Mouse (Mus musculus) inflammation-experienced regulatory T-cells (primary cell): ENCODE data around the gene Gm10424. TPM values are rescaled to one million over a fixed set of nuclear protein-coding genes. Genes with fewer than 3 reads are reported as not detected.

ENCODE experiments used
- polyA plus RNA-seq, 2 experiments: library from polyadenylated mRNA; unstranded; fragments of 100-300 nt; shearing (Covaris generic); gene quantifications; one replicate each; pipeline ENCODE4 v1.2.1; 2017

Gm10424 gene
- not detected for polyA plus RNA-seq

GRCm38 (mm10) chr5:95272668-95273067, at the start of gene Gm10424:
Gene Gm10424 (minus strand): TSS chr5:95272768.

DNA sequence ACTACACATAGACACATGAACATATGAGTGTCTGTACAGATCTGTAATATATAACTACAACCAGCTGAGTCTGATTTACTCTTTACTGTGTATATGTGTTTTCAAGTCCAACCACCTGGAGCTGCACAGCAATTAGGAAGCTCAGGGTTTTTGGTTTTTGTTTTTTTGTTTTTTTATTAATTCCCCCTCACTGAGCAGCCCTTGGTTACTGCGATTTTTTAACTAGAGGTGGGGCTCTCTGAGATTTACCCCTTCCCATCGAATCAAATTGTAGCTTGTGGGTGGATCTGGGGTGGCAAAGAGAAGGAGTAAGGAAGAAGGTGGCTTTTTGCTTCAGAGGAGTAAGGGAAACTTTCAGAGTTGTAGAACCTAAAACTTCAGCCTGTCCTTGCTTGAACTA, 33.0 kb upstream of the Gm10424 start, which contains the start of gene Gm3259:
Gene Gm3259, plus strand, starts transcription at position 301 of the 400 bp plus-strand sequence.

Other genes with a start within 250 kb of the Gm10424 start
- gene Gm7942, start 165.8 kb downstream of the Gm10424 start, polyA plus RNA-seq = 1 to 10 TPM in 1 of 2 experiments, not detected in 1; 1.4 TPM
- gene Gm16513, start 90.1 kb downstream of the Gm10424 start, polyA plus RNA-seq = 1 to 10 TPM; 1.6 to 8.0 TPM
- gene Gm3259, start 33.1 kb upstream of the Gm10424 start, polyA plus RNA-seq = 1 to 10 TPM in 1 of 2 experiments, under 1 TPM in 1; 0.16 to 1.5 TPM
- gene D5Ertd577e, start 184.0 kb upstream of the Gm10424 start, polyA plus RNA-seq = not detected
- under 1 TPM; 0.23 to 0.76 TPM for gene Gm3286, start 238.0 kb upstream of the Gm10424 start, polyA plus RNA-seq